Mouse (Mus musculus) c-Kit-positive CD71-negative TER-119-negative erythroid progenitor cells, embryonic 14.5 days (primary cell): ENCODE results near the gene Trmt10b.

Experiments used
- DNase-seq: peaks from one replicate; pipeline ENCODE4 v3.0.0-alpha.2; 2013; ENCODE audit warnings: low read depth

Trmt10b gene

GRCm38 (mm10) chr4:45341669-45342249, 44.8 kb downstream of the Trmt10b start, which contains the start of gene Dcaf10:
TSS of gene Dcaf10 (plus strand) at chr4:45342101.
- peak; percentile 87 for DNase-seq

- DNase-seq = peak; percentile 13
Observed at GRCm38 (mm10) chr4:45342286-45343155, 45.6 kb downstream of the Trmt10b start, which contains the start of gene Exosc3. TSS of gene Exosc3 (minus strand) at chr4:45342732.

GRCm38 (mm10) chr4:45356653-45357052, 59.7 kb downstream of the Trmt10b start:
- DNase-seq = no peak
